Mouse (Mus musculus) ES-Bruce4 (cell line): ENCODE results near the gene Gm13089. TPM values are rescaled to one million over a fixed set of nuclear protein-coding genes. Genes with fewer than 3 reads are reported as not detected.
"Not testable (repeated sequence)": the region's sequence is repeated elsewhere in the genome, so short reads cannot be mapped to it uniquely, and the experiment has no call there.

Experiments
- H3K27ac ChIP-seq: 2 replicates; pipeline ENCODE4 v1.5.1; 2012; ENCODE audit warnings: low read length, inconsistent platforms; ENCODE audit not compliant: insufficient read depth
- H3K27me3 ChIP-seq: 2 replicates; pipeline ENCODE4 v1.6.1; 2012; ENCODE audit warnings: mild to moderate bottlenecking, low read length, inconsistent platforms; ENCODE audit not compliant: control insufficient read depth, poor library complexity, insufficient read depth, severe bottlenecking
- H3K36me3 ChIP-seq: 2 replicates; pipeline ENCODE4 v1.6.1; 2012; ENCODE audit warnings: inconsistent platforms, mild to moderate bottlenecking, low read length, moderate library complexity; ENCODE audit not compliant: control insufficient read depth, poor library complexity, insufficient read depth, severe bottlenecking
- H3K4me1 ChIP-seq: one replicate; pipeline ENCODE4 v1.8.1; 2011; ENCODE audit warnings: low read length; ENCODE audit not compliant: control insufficient read depth, insufficient read depth
- H3K4me3 ChIP-seq: 2 replicates; pipeline ENCODE4 v1.5.1; 2011; ENCODE audit warnings: low read depth, mild to moderate bottlenecking, low read length
- H3K9ac ChIP-seq: 2 replicates; pipeline ENCODE4 v1.6.1; 2012; ENCODE audit warnings: low read depth, mild to moderate bottlenecking, inconsistent platforms; ENCODE audit not compliant: poor library complexity, severe bottlenecking
- H3K9me3 ChIP-seq: replicated peaks from 2 replicates; pipeline ENCODE4 v1.6.1; 2012; ENCODE audit warnings: mild to moderate bottlenecking, low read length, inconsistent platforms; ENCODE audit not compliant: control insufficient read depth, poor library complexity, insufficient read depth, severe bottlenecking
- CTCF ChIP-seq: IDR thresholded peaks from one replicate; pipeline ENCODE4 v1.8.1; 2011; ENCODE audit warnings: low read depth, low read length
- EP300 ChIP-seq: IDR thresholded peaks from 2 replicates; pipeline ENCODE4 v1.6.1; 2011; ENCODE audit warnings: low read depth, low read length; ENCODE audit not compliant: insufficient read depth
- POLR2A ChIP-seq: IDR thresholded peaks from one replicate; pipeline ENCODE4 v1.8.1; 2011; ENCODE audit warnings: low read length; ENCODE audit not compliant: insufficient read depth
- polyA plus RNA-seq: library from polyadenylated mRNA; stranded (reverse); fragments of >200 nt; gene quantifications from 2 replicates; pipeline ENCODE4 v1.2.4, GENCODE M21; 2011; ENCODE audit warnings: low read depth; ENCODE audit not compliant: missing spikeins, insufficient read depth, insufficient read length

Gene Gm13089
- not detected in 2 replicates for polyA plus RNA-seq

GRCm38 (mm10) chr4:143702611-143703010 lies at the start of gene Gm13089:
Gene Gm13089, minus strand, starts transcription at chr4:143702711.
- Histone ChIP-seq H3K36me3 (no peaks in the 10 kb centered on the region), H3K4me1 (no peaks in the 10 kb centered on the region), H3K27ac (no peak within 1 kb of the TSS), H3K9ac (no peak within 1 kb of the TSS), H3K9me3 (peaks cover 4% of the 10 kb centered on the region; the same call in 1 of the 2 replicates), H3K4me3 (no peak within 1 kb of the TSS), H3K27me3 (no peaks in the 10 kb centered on the region)
- TF ChIP-seq POLR2A (no peak), EP300 (no peak), CTCF (no peak)

- Histone ChIP-seq H3K27ac (no peak within 1 kb of the TSS), H3K36me3 (no peaks in the 10 kb centered on the region), H3K9ac (no peak within 1 kb of the TSS), H3K9me3 (no peaks in the 10 kb centered on the region), H3K4me1 (no peaks in the 10 kb centered on the region), H3K27me3 (no peaks in the 10 kb centered on the region), H3K4me3 (no peak within 1 kb of the TSS)
- no peak for TF ChIP-seq CTCF
- no peak for TF ChIP-seq POLR2A
- TF ChIP-seq EP300: no peak
Measured at GRCm38 (mm10) chr4:143719155-143719554, 16.6 kb upstream of the Gm13089 start, which contains the start of gene Gm13078. Gene Gm13078, plus strand, starts transcription at chr4:143719455.

DNA sequence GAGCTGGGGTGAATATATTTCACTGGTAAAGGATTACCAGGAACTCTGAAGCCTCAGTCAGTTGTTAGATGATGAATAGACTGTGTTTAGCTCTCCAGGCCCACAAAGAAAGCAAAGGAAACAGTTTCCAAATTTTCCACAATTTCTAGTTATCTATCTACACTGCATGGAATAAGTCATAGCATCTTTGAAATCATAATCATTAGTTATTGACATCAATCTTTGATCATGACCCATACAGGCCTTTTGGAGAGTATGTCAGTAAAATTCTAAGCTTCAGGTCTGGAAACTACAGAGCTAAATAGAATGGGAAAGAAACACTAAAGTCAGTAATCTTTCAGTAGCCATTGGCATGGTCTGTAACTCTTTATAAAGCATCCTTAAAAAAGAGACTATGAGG lies 45.4 kb downstream of the Gm13089 start, which contains the start of gene Gm13088:
Gene Gm13088, minus strand, starts transcription at position 101 of the 400 bp plus-strand sequence.
- not testable (repeated sequence) for H3K27me3 ChIP-seq, H3K27ac ChIP-seq, H3K9me3 ChIP-seq, H3K36me3 ChIP-seq, H3K4me1 ChIP-seq, H3K9ac ChIP-seq, H3K4me3 ChIP-seq

Other genes starting within 250 kb of the Gm13089 start
- gene Gm13043, start 191.4 kb downstream of the Gm13089 start, polyA plus RNA-seq: 0.28 and 0.53 TPM in 2 replicates
- gene Gm13040, start 166.8 kb downstream of the Gm13089 start, polyA plus RNA-seq: not detected in 2 replicates
- gene BC080695, start 151.0 kb downstream of the Gm13089 start, polyA plus RNA-seq: not detected in 2 replicates
- gene Gm13057, start 151.0 kb downstream of the Gm13089 start, polyA plus RNA-seq: not detected in 2 replicates
- not detected in 2 replicates for gene Gm13083, start 87.7 kb downstream of the Gm13089 start, polyA plus RNA-seq
- not detected in 2 replicates for gene Gm13088, start 45.5 kb downstream of the Gm13089 start, polyA plus RNA-seq
- not detected in 2 replicates for gene Gm13078, start 16.7 kb upstream of the Gm13089 start, polyA plus RNA-seq
- not detected in 2 replicates for gene Gm13023, start 86.6 kb upstream of the Gm13089 start, polyA plus RNA-seq
- not detected in 2 replicates for gene Gm13084, start 113.4 kb upstream of the Gm13089 start, polyA plus RNA-seq
- not detected in 2 replicates for gene Gm13103, start 143.8 kb upstream of the Gm13089 start, polyA plus RNA-seq
- not detected in 2 replicates for gene Pramef6, start 197.7 kb upstream of the Gm13089 start, polyA plus RNA-seq
- not detected in 2 replicates for gene Pramef25, start 248.3 kb upstream of the Gm13089 start, polyA plus RNA-seq